Mouse (Mus musculus) megakaryocyte, embryonic 14.5 days (primary cell): ENCODE results near the gene Ski.

Source experiments
- FLI1 ChIP-seq: IDR thresholded peaks from 2 replicates; pipeline ENCODE4 v1.6.1; 2012; ENCODE audit warnings: low read length, inconsistent platforms, mixed read lengths
- GATA1 ChIP-seq: IDR thresholded peaks from 3 replicates; pipeline ENCODE4 v1.6.1; 2012; ENCODE audit warnings: mixed read lengths, low read length, inconsistent platforms, borderline replicate concordance

GRCm38 (mm10) chr4:155150276-155151113 is 71.9 kb downstream of the Ski start:
- TF ChIP-seq GATA1 (no peak), FLI1 (no peak)
